Mouse (Mus musculus): ENCODE results near the gene Prm3.

DNA sequence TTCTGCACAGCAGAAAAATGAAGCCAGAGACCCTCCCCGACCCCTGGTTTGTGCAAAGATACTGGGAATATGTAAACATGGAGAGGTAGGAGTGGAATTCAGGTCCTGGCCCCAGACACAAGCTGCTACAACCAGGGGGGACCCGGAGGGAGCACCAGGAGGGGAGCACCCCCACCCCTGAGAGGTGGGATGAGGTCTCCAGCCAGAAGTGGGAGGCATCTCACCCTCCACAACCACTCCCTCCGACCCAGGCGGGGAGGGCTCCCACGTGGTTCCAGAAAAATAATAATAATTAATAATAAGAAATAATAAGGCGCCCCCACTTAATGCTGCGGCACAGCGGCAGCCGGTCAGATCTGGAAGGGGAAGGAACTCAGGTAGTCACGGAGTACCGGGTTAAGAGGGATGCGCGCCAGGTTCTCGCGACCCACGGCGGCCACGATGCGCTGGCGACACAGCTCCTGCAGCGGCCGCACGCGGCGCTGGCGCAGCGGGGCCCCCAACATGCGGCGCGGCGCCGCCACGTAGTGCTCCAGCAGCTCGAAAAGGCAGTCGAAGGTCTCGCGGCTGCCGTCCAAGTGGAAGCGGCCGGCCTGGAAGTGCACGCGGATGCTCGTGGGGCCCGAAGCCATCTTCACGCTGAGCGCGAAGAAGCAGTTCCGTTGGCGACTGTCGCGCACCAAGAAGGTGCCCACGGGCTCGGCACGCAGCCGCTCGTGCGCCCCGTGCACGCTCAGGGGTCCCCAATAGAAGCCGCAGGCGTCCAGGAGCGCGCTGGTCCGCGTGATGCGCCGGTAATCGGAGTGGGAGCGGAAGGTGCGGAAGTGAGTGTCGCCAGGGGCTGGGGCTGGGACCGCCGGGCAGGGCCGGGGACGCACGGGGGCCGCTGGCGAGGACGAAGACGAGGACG lies 6.6 kb downstream of the Prm3 start:
- TF ChIP-seq CTCF (IDR thresholded peaks at IDR 0.05) (peak; percentile 48), EP300 (IDR thresholded peaks at IDR 0.05) (no peak)

Measured in lung, postnatal 0 days (tissue).